Mouse (Mus musculus) midbrain, embryonic 10.5 days (tissue): Measurements from ENCODE around the gene Twnk. TPM values are rescaled to one million over a fixed set of nuclear protein-coding genes. Genes with fewer than 3 reads are reported as not detected.
"Not testable (repeated sequence)": the region's sequence is repeated elsewhere in the genome, so short reads cannot be mapped to it uniquely, and the experiment has no call there.

ENCODE experiments used
- DNase-seq: peaks from one replicate; pipeline ENCODE4 v3.0.0-alpha.2; 2017; ENCODE audit warnings: low spot score
- H3K27ac ChIP-seq: fragments of 300-500 bp; sonication (generic); replicated peaks from 2 replicates; pipeline ENCODE4 v1.5.1; 2016; ENCODE audit warnings: mild to moderate bottlenecking
- H3K27me3 ChIP-seq: fragments of 300-500 bp; sonication (generic); 2 replicates; pipeline ENCODE4 v1.6.1; 2016; ENCODE audit warnings: low read depth, mild to moderate bottlenecking; ENCODE audit not compliant: poor library complexity, severe bottlenecking
- H3K36me3 ChIP-seq: fragments of 300-500 bp; sonication (generic); 2 replicates; pipeline ENCODE4 v1.6.1; 2016; ENCODE audit warnings: mild to moderate bottlenecking, moderate library complexity
- H3K4me1 ChIP-seq: fragments of 300-500 bp; sonication (generic); 2 replicates; pipeline ENCODE4 v1.6.1; 2016
- H3K4me3 ChIP-seq: fragments of 300-500 bp; sonication (generic); 2 replicates; pipeline ENCODE4 v1.5.1; 2016; ENCODE audit warnings: mild to moderate bottlenecking, moderate library complexity
- H3K9me3 ChIP-seq: fragments of 300-500 bp; sonication (generic); replicated peaks from 2 replicates; pipeline ENCODE4 v1.6.1; 2016; ENCODE audit warnings: mild to moderate bottlenecking
- WGBS: fragments of 180-500 bp; shearing (Covaris S2); methylation state at CpG from one replicate; pipeline ENCODE4 v1.1.7; 2016; 5-methylcytosine and 5-hydroxymethylcytosine counted together
- polyA plus RNA-seq: library from polyadenylated mRNA; unstranded; fragments of >200 nt; fragmentation: Nextera tagmentation; extraction: Ambion mirVana; gene quantifications from 2 replicates; pipeline ENCODE4 v1.2.1, GENCODE M21; 2016

Gene Twnk
- polyA plus RNA-seq, 1 experiment from 2014 or later = 33.6 TPM

DNA sequence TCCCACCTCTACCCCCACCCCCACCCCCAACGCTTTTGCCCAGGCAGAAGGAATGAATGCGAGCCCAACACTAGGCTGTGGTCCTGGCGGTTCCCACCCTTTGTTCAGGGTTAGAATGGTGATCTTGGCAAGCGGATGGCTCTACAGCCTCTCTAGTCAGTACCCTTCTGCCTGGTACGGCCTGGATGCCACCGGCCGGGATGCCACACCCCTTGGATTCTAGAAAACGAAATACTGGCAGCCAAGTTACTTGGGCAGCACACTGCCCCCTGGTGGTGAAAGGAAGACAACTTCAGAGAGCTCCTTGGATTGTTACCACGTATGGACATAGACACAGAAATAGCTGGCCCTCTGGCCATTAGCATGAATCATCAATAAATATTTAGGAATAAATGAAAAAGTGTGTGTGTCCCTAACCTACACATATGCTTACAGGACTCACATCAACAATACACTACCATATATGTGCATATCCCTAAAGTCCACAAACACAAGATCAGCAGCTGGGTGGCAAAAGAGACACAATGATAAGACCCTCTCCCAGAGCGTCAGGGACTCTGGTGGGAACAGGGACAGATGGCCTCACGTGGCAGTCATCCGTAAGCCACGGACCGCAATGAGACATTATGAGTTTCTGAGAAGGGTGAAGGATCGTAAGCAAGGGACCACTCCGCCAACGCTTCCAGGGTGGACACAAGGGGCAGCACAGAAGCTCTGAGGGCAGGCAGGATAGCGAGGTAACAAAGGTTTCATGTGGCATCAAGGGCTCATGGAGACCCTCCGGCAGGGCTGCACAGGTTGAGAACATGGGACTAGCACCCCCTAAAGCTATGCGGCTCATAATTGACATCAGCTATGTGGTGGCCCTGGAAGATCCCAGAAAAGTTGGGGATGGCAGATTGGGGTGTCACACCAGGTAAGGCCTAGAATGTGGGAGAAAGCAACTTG is 25.6 kb downstream of the Twnk start:
- peak; percentile 77 for DNase-seq
- Histone ChIP-seq H3K4me1 (peaks cover 58% of the 10 kb centered on the region), H3K36me3 (peaks cover 33% of the 10 kb centered on the region), H3K4me3 (peak overlapping the region; percentile 32), H3K27ac (0 out of 2 replicates have a peak overlapping the region, but pooled peaks have one; percentile 25), H3K9me3 (no peaks in the 10 kb centered on the region), H3K27me3 (peaks cover 4% of the 10 kb centered on the region; the same call in 1 of the 2 replicates)
- WGBS = 43% methylated on average over 20 of the region's 20 CpGs

DNA sequence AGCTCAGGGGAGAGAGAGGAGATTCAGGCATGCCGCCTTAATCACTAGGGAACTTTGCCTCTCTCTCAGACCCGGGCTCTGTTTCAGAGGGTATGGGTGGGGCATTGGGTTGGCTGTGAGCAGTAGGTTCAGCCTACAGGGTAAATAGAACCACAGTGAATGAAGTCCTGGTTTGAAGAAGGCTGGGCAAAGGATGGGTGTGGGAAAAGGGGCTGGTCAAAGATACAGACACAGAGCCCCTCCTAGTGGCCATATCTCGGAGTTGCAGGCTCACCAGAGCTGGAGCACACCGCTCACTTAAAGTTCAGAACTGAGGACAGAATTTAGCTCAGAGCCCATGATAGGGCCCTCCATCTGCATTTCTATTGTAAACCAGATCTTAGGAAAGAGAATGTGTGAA is 26.3 kb downstream of the Twnk start:
- 15% methylated on average over 4 of the region's 4 CpGs for WGBS
- peak; percentile 73 for DNase-seq
- peaks cover 60% of the 10 kb centered on the region for H3K4me1 ChIP-seq
- H3K36me3 ChIP-seq = peaks cover 25% of the 10 kb centered on the region
- H3K27me3 ChIP-seq = peaks cover 12% of the 10 kb centered on the region
- no peaks in the 10 kb centered on the region for H3K9me3 ChIP-seq
- no peak overlapping the region for H3K4me3 ChIP-seq
- no peak overlapping the region for H3K27ac ChIP-seq

DNA sequence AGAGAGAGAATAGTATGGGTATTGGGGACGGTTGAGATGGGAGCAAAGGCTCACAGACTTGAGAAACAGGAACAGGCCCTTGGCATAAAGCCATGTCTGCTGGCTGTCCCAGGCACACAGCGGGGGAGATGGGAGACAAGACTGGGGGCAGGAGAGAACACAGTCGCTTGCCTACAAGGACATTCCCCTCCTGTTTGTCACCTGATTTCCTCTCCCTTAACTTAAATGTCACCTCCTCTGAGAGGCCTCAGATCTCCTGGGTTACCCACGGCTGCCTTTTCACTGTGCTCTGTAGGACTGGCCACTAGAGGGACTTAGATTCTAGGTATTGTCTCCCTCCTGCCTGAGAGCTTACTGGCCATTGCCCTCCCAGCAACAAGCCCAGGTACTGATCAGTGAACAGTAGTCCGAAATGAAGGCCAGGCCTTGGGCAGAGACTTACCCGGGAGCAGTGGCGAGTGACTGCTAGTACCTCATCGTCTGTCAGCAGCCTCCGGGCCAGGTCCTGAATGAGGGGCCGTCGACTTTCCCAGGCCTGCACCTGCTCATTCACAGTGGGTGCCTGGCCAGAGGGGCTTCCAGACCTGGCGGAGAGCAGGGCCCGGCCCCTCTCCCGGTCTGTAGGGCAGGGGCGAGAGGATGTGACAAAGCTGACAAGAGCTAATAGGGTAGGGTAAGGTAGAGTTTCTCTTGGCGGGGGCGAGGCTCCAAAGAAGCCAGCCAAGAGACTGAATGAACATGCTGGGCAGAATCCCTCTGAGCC is 27.3 kb downstream of the Twnk start:
- no peak for DNase-seq

DNA sequence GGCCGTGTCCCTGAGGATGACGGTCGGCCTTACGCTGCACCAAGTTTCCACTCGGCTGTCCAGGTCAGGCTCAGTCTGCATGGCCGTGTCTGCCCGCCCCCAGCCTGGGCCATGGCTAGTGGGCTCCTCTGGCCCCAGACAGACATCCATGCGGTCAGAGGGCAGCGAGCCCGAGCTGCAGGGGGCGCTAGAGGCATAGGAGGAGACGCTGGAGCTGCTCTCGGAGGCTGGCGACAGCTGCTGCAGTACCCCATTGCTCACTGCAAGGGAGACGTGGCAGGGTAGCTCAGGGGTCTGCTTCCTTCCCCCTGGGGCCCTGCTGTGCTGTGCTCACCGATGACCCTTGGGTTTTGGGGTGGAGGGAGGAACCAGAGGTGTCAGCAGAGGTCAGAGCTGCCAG is 31.4 kb downstream of the Twnk start:
- no peak overlapping the region for H3K4me3 ChIP-seq
- WGBS = 27% methylated on average over 16 of the region's 16 CpGs
- no peaks in the 10 kb centered on the region for H3K9me3 ChIP-seq
- peaks cover 53% of the 10 kb centered on the region for H3K27me3 ChIP-seq
- H3K36me3 ChIP-seq = no peaks in the 10 kb centered on the region
- DNase-seq = peak; percentile 59
- H3K27ac ChIP-seq = peak overlapping the region; percentile 52
- peaks cover 40% of the 10 kb centered on the region for H3K4me1 ChIP-seq

More for the DNA sequence above, 27.3 kb downstream of the Twnk start:
- 58% methylated on average over 17 of the region's 17 CpGs for WGBS
- peaks cover 16% of the 10 kb centered on the region for H3K36me3 ChIP-seq
- no peaks in the 10 kb centered on the region for H3K9me3 ChIP-seq
- peaks cover 20% of the 10 kb centered on the region for H3K27me3 ChIP-seq
- no peak overlapping the region for H3K27ac ChIP-seq
- peaks cover 61% of the 10 kb centered on the region for H3K4me1 ChIP-seq
- H3K4me3 ChIP-seq = no peak overlapping the region

DNA sequence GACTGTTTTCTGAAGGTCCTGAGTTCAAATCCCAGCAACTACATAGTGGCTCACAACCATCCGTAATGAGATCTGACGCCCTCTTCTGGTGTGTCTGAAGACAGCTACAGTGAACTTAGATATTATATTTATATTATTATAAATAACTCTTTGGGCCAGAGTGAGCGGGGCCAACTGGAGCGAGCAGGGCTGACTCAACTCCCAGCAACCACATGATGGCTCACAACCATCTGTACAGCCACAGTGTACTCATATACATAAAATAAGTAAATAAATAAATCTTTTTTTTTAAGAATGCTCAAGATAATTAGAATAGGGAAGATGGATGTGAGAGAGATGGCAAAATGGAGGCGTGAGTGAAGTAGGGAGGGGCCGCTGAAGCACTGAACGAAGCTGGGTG is 32.7 kb downstream of the Twnk start:
- peaks cover 65% of the 10 kb centered on the region for H3K27me3 ChIP-seq
- not testable (repeated sequence) for DNase-seq, H3K27ac ChIP-seq, H3K36me3 ChIP-seq, H3K9me3 ChIP-seq, H3K4me3 ChIP-seq
- peaks cover 33% of the 10 kb centered on the region for H3K4me1 ChIP-seq
- 93% methylated on average over 7 of the region's 7 CpGs for WGBS

DNA sequence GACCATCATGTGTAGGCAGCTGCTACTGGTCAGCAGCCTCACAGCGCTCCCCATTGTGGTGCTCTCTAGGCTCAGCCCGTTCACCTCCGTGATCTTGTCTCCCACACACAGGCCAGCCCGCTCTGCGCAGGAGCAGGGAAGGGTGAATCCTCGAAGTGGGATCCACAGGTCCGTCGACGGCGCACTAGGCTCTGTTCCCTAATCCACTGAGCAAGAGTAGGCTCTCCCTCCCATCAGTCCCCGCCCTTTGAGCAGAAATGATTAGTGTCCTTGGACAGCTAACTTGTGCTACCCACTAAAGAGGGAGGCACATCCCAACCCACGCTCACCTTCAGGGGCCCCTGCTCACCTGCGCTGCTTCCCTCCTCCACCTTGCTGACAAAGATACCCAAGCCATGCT is 34.8 kb downstream of the Twnk start:
- Histone ChIP-seq H3K9me3 (no peaks in the 10 kb centered on the region), H3K27ac (no peak overlapping the region), H3K4me1 (peaks cover 33% of the 10 kb centered on the region), H3K27me3 (peaks cover 86% of the 10 kb centered on the region), H3K36me3 (no peaks in the 10 kb centered on the region), H3K4me3 (no peak overlapping the region)
- 60% methylated on average over 13 of the region's 13 CpGs for WGBS
- DNase-seq = no peak

DNA sequence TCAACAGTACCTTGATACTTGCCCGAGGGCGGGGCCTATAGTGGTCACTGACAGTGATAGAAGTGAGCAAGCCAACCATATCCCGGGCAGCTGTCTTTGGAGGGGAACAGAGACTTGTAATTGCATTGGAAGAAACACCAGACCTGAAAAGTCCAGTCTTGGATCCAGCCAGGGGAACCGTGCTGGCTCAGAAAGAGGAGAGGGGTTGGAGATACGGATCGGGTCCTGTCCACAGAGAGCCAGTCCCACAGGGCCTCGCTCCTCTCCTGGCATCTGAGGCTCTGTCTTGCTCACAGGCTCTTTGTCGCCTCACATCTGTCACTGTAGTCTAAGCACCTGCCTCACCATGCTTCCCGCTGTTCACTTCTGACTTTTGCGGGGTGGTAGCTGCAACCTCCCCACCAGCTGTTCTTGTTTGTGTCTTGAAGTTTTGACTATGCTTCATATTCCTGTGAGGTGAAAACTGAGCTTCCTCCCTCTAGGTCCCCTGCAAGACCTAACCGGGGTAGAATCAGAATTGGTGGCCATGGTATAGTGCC is 39.0 kb downstream of the Twnk start:
- DNase-seq = no peak
- H3K9me3 ChIP-seq = no peaks in the 10 kb centered on the region
- 73% methylated on average over 11 of the region's 11 CpGs for WGBS
- no peak overlapping the region for H3K27ac ChIP-seq
- H3K4me1 ChIP-seq = peaks cover 49% of the 10 kb centered on the region
- no peak overlapping the region for H3K4me3 ChIP-seq
- no peaks in the 10 kb centered on the region for H3K36me3 ChIP-seq
- H3K27me3 ChIP-seq = peaks cover 91% of the 10 kb centered on the region

DNA sequence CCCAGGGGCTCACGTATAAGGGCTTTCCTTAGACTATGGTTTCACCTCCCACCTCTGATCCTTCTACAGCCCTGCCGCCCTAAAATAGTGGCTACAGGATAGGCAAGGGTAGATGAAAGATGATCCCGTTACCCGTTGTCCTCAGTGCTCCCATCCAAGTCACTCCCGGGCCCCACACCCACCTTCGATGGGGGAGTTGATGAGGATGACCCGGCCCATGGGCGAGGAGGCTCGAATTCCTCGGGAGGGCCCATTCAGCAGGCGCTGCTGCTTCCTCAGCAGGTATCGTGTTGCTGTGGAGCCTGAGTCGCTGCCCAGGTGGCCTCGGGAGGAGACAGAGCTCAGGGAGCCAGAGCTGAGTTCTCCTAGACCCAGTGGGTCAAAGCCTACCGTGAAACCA is 39.8 kb downstream of the Twnk start:
- no peak for DNase-seq
- 46% methylated on average over 15 of the region's 15 CpGs for WGBS
- peaks cover 89% of the 10 kb centered on the region for H3K27me3 ChIP-seq
- no peaks in the 10 kb centered on the region for H3K9me3 ChIP-seq
- no peaks in the 10 kb centered on the region for H3K36me3 ChIP-seq
- peaks cover 48% of the 10 kb centered on the region for H3K4me1 ChIP-seq
- H3K4me3 ChIP-seq = no peak overlapping the region
- no peak overlapping the region for H3K27ac ChIP-seq

DNA sequence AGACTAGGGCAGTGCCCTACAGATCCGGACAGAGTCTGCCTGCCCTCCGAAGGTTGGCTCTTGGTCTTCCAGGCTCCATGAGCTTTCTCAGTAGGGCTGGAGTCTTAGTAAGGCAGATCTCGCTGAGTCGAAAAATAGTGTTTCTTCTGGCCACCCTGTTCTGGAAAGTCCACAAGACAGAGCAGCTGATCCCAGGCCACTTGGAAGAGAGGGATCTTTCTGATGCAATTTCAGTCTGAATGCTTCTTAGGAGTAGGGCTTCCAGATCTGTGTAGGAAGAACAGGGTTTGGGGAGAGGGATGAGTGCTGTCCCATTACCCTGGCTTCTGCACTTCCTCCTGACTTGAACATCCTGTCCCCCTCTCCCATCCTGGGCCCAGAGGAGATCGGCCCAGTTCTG is 40.2 kb downstream of the Twnk start, which contains the start of gene Pdzd7:
Gene Pdzd7, minus strand, starts transcription at position 67 of the 400 bp plus-strand sequence.
- Histone ChIP-seq H3K27ac (0 out of 2 replicates have a peak within 1 kb of the TSS, but pooled peaks have one; percentile 84), H3K4me3 (peak within 1 kb of the TSS; percentile 66), H3K27me3 (peaks cover 84% of the 10 kb centered on the region), H3K9me3 (no peaks in the 10 kb centered on the region), H3K4me1 (peaks cover 46% of the 10 kb centered on the region), H3K36me3 (no peaks in the 10 kb centered on the region)
- no peak for DNase-seq
- WGBS = 83% methylated on average over 5 of the region's 5 CpGs

DNA sequence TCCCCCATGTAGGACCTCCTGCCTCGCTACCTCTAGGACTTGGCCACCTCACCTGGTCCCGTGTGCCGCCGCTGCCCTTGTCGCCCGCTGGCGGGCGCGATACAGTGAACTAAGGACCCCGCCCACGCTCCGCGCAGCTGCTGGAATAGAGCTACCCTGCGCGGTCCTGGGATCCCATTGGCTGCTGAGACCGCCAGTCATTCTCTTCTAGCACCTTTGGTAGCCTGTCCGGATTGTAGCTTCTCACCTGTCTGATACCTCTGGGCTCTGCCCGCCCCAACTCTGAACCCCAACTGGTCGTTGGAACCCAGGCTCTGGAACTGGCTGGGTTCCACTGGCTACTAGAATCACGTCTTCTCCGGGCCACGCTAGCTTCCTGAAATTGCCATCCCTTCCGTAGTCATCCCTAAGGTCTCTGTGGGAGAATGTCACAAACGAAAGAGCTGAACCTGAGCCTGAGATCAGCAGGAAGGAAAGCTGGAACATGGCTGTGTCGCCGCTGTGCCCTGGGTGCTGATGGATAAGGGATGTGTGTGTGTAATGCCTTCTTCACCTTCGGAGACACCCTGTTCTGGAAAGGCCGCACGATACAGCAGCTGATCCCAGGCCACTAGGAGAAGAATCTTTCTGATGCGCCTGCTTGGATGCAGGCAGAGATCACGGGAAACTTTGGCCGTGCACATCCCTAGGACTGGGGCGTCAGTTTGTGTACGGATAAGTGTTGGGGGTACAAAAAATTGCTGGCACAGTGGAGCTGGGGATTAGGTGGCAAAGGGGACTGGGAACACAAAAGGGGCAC is 41.3 kb downstream of the Twnk start:
- Histone ChIP-seq H3K36me3 (peaks cover 3% of the 10 kb centered on the region; the same call in 1 of the 2 replicates), H3K27ac (peak overlapping the region; percentile 84), H3K4me3 (peak overlapping the region; percentile 66), H3K27me3 (peaks cover 74% of the 10 kb centered on the region), H3K9me3 (no peaks in the 10 kb centered on the region), H3K4me1 (peaks cover 36% of the 10 kb centered on the region)
- peak; percentile 59 for DNase-seq
- WGBS = 2% methylated on average over 34 of the region's 34 CpGs

DNA sequence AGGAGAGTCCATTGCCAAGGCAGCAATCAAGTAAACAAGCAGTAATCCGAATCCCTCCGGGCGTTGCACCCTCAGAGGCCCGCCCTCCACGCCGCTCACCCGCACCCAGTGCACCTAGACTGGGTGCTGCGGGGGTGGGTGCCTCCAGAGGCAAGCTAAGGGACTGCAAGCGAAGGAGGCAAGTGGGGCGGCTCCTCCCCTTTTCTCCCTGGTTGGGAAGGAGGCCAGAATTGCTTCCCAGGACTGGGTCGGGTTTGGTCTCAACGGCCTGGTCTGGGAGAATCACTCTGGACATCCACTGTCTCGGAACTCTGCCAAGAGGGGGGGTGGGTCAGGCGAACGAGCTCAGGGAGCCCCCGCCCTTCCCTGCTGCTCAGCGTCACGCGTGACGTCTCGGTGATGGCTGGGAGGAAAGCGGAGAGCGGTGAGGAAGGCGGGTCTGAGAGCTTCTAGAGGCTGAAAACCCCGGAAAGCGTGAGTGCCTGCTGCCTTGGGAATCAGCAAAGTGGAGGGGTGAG is 42.0 kb downstream of the Twnk start, which contains the start of gene Sfxn3:
Gene Sfxn3, plus strand, starts transcription at position 87 of the 518 bp plus-strand sequence.
- Histone ChIP-seq H3K27ac (peak within 1 kb of the TSS; percentile 84), H3K36me3 (peaks cover 3% of the 10 kb centered on the region; the same call in 1 of the 2 replicates), H3K4me1 (peaks cover 36% of the 10 kb centered on the region), H3K4me3 (peak within 1 kb of the TSS; percentile 66), H3K27me3 (peaks cover 67% of the 10 kb centered on the region), H3K9me3 (no peaks in the 10 kb centered on the region)
- peak; percentile 80 for DNase-seq
- under 1% methylated on average over 26 of the region's 26 CpGs for WGBS
